Mouse (Mus musculus) intestine, embryonic 16.5 days (tissue): Measurements from ENCODE around the gene Smim9. TPM values are rescaled to one million over a fixed set of nuclear protein-coding genes. Genes with fewer than 3 reads are reported as not detected.
"Not testable (repeated sequence)": the region's sequence is repeated elsewhere in the genome, so short reads cannot be mapped to it uniquely, and the experiment has no call there.

Source experiments
- ATAC-seq: fragments of 200-750 bp; cut with Nextera tagmentation; 2 replicates; pipeline ENCODE4 v1.8.0; 2017; ENCODE audit warnings: moderate TSS enrichment, moderate library complexity
- H3K27ac ChIP-seq: fragments of 300-500 bp; sonication (generic); 2 replicates; pipeline ENCODE4 v1.5.1; 2014; ENCODE audit warnings: mild to moderate bottlenecking, low read length
- H3K27me3 ChIP-seq: fragments of 300-500 bp; sonication (generic); replicated peaks from 2 replicates; pipeline ENCODE4 v1.6.1; 2014; ENCODE audit warnings: low read length, control low read depth, mixed read lengths; ENCODE audit not compliant: control insufficient read depth, insufficient read depth
- H3K36me3 ChIP-seq: fragments of 300-500 bp; sonication (generic); 2 replicates; pipeline ENCODE4 v1.6.1; 2014; ENCODE audit warnings: low read length, control low read depth; ENCODE audit not compliant: control insufficient read depth, insufficient read depth
- H3K4me1 ChIP-seq: fragments of 300-500 bp; sonication (generic); 2 replicates; pipeline ENCODE4 v1.6.1; 2014; ENCODE audit warnings: low read length, control low read depth, mixed read lengths; ENCODE audit not compliant: control insufficient read depth, insufficient read depth
- H3K4me2 ChIP-seq: fragments of 300-500 bp; sonication (generic); 2 replicates; pipeline ENCODE4 v1.6.1; 2014; ENCODE audit warnings: low read depth, low read length, control low read depth
- H3K4me3 ChIP-seq: fragments of 300-500 bp; sonication (generic); 2 replicates; pipeline ENCODE4 v1.5.1; 2014; ENCODE audit warnings: mild to moderate bottlenecking, low read length
- H3K9ac ChIP-seq: fragments of 300-500 bp; sonication (generic); 2 replicates; pipeline ENCODE4 v1.6.1; 2014; ENCODE audit warnings: low read depth, low read length
- H3K9me3 ChIP-seq: fragments of 300-500 bp; sonication (generic); 2 replicates; pipeline ENCODE4 v1.6.1; 2016; ENCODE audit warnings: low read length, control low read depth; ENCODE audit not compliant: control insufficient read depth
- WGBS: fragments of 180-500 bp; shearing (Covaris S2); extraction: QIAGEN DNeasy Blood & Tissue Kit; methylation state at CpG from one replicate; pipeline ENCODE4 v1.1.7; 2014; 5-methylcytosine and 5-hydroxymethylcytosine counted together
- polyA plus RNA-seq: library from polyadenylated mRNA; unstranded; fragments of >200 nt; fragmentation: Nextera tagmentation; extraction: Ambion mirVana; gene quantifications from 2 replicates; pipeline ENCODE4 v1.2.1, GENCODE M21; 2015

Smim9 gene
- polyA plus RNA-seq = not detected in 2 replicates

DNA sequence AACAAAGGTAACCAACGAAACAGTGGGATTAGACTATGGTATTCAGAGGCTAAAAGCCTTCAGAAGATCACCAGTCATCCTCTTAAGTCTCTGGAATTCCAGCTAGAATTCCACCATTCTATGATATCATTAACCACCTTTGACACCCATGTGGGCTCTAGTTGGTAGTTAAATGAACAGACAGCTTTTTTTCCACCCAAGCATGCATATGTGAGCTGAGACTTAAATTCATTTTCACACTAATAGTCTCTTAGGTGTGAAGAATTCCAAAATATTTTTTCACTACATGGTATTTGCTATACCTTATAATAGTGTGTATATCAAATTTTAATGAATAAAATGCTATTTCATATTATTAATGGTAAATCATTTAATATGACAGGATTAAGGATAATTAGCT is at the start of gene Smim9:
Gene Smim9, minus strand, starts transcription at position 101 of the 400 bp plus-strand sequence.
- Histone ChIP-seq H3K36me3 (no peaks in the 10 kb centered on the region), H3K4me3 (no peak within 1 kb of the TSS), H3K9me3 (no peaks in the 10 kb centered on the region), H3K27ac (no peak within 1 kb of the TSS), H3K27me3 (no peaks in the 10 kb centered on the region), H3K4me2 (no peak within 1 kb of the TSS), H3K9ac (no peak within 1 kb of the TSS), H3K4me1 (no peaks in the 10 kb centered on the region)
- 48% methylated on average over 1 of the region's 1 CpGs for WGBS
- ATAC-seq = no peak

DNA sequence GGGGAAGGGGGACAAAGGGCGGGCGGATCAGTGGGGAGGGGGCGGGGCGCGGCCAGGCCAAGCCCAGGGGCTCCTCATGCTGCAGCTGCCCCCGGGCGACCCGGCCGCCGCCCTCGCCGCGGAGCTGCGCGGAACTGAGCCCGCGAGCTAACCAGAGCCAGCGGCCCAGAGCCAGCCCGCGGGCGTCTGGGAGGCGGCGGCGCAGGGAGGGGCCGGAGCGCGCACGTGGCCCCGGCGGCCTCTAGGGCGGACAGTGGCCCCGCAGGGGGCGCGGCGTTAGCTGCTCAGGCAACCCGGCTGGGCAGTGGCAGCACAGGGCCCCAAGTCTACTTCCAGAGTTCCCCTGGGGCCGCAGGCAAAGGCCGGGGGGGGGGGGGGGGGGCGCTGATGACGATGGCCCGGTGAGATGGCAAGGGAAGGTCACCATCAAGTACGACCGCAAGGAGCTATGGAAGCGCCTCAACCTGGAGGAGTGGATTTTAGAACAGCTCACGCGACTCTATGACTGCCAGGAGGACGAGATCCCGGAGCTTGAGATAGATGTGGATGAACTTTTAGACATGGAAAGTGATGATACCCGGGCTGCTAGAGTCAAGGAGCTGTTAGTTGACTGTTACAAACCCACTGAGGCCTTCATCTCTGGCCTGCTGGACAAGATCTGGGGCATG is 7.9 kb downstream of the Smim9 start:
- WGBS = 30% methylated on average over 19 of the region's 49 CpGs
- Histone ChIP-seq H3K4me3 (peak overlapping the region; percentile 43), H3K27me3 (no peaks in the 10 kb centered on the region), H3K9me3 (no peaks in the 10 kb centered on the region), H3K36me3 (no peaks in the 10 kb centered on the region), H3K9ac (peak overlapping the region; percentile 60), H3K4me1 (no peaks in the 10 kb centered on the region), H3K27ac (no peak overlapping the region), H3K4me2 (peak overlapping the region; percentile 58)
- peak; percentile 95 for ATAC-seq

DNA sequence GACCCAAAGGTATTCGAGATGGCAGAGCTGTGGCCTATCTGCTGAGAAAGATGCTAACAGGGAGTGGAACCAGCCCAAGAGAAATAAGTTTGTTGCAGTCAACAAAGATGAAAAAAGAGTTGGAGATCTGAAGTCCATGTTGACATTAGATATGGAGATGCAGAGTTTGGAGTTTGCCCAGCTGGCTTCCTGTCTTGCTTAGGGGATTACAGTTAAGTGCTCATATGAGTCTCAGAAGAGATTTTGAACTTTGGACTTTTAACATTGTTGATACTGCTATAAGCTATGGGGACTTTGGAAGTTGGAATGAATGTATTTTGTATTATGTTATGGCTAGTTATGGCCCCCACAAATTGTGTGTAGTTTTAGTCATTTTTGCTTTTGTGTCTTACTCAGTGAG is 11.3 kb downstream of the Smim9 start:
- no peak overlapping the region for H3K9ac ChIP-seq
- no peak overlapping the region for H3K27ac ChIP-seq
- H3K36me3 ChIP-seq = no peaks in the 10 kb centered on the region
- no peak overlapping the region for H3K4me2 ChIP-seq
- no peaks in the 10 kb centered on the region for H3K9me3 ChIP-seq
- no peaks in the 10 kb centered on the region for H3K4me1 ChIP-seq
- no peak overlapping the region for H3K4me3 ChIP-seq
- WGBS = 57% methylated on average over 1 of the region's 1 CpGs
- ATAC-seq = peak; percentile 58
- H3K27me3 ChIP-seq = no peaks in the 10 kb centered on the region

DNA sequence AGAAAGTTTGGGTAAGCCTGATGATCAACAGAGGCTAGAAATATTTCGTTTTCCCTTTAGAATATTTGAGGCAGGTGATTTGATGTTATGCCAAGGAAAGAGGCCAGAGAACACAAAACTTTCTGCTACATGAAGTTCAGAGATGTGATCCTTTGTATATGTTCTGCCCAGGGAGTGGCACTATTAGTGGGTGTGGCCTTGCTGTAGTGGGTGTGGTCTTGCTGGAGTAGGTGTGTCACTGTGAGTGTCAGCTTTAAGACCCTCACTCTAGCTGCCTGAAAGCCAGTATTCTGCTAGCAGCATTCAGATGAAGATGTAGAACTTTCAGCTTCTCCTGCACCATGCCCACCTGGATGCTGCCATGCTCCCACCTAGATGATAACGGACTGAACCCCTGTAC is 13.3 kb downstream of the Smim9 start:
- H3K27me3 ChIP-seq = no peaks in the 10 kb centered on the region
- H3K27ac ChIP-seq = no peak overlapping the region
- no peak for ATAC-seq
- 82% methylated on average over 2 of the region's 2 CpGs for WGBS
- H3K9me3 ChIP-seq = no peaks in the 10 kb centered on the region
- H3K9ac ChIP-seq = no peak overlapping the region
- H3K4me2 ChIP-seq = no peak overlapping the region
- H3K4me3 ChIP-seq = no peak overlapping the region
- H3K4me1 ChIP-seq = no peaks in the 10 kb centered on the region
- no peaks in the 10 kb centered on the region for H3K36me3 ChIP-seq

DNA sequence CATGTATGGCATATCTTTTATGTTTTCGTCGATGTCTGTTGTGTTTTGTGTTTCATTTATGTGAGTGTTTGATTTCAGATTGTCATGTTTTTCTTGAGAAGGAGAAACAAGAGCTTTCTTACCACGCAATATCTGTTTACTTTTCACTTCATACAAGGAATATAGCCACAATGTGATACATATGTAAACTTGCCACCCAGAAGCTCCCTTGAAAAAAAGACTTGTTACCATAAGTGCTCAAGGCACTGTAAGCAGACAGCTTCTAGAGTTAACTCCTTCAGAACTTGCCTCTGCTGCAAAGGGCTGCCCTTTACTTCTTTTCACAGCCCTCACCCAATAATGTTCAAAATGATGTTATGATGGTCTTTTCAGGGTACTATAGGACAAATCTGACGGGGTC is 15.2 kb downstream of the Smim9 start:
- no peaks in the 10 kb centered on the region for H3K9me3 ChIP-seq
- WGBS = 74% methylated on average over 4 of the region's 4 CpGs
- H3K4me2 ChIP-seq = no peak overlapping the region
- H3K27me3 ChIP-seq = no peaks in the 10 kb centered on the region
- no peak overlapping the region for H3K9ac ChIP-seq
- no peaks in the 10 kb centered on the region for H3K4me1 ChIP-seq
- no peaks in the 10 kb centered on the region for H3K36me3 ChIP-seq
- no peak overlapping the region; the same call in 1 of the 2 replicates for H3K27ac ChIP-seq
- ATAC-seq = no peak; the same call in 1 of the 2 replicates
- H3K4me3 ChIP-seq = no peak overlapping the region

DNA sequence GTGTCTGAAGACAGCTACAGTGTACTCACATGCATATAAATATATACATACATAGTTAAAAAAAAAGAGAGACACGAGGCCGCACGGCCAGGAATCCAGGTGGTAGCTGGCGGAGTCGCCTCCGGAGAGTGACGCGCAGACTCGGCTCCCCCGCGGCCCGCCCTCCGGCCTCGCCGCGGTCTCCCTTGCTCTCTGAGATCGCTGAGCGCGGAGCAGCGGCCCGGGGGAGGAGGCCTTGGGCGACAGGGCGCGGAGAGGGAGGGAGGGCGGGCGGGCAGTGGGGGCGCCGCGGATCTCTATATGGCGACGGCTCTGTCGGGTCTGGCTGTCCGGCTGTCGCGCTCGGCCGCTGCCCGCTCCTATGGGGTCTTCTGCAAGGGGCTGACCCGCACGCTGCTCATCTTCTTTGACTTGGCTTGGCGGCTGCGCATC is 20.4 kb downstream of the Smim9 start:
- ATAC-seq = peak; percentile 69
- Histone ChIP-seq H3K9ac (peak overlapping the region; percentile 49), H3K4me2 (peak overlapping the region; percentile 55), H3K4me3 (peak overlapping the region; percentile 29)
- H3K36me3 ChIP-seq, H3K4me1 ChIP-seq, H3K9me3 ChIP-seq, H3K27me3 ChIP-seq, H3K27ac ChIP-seq: not testable (repeated sequence)
- WGBS = 22% methylated on average over 22 of the region's 42 CpGs

DNA sequence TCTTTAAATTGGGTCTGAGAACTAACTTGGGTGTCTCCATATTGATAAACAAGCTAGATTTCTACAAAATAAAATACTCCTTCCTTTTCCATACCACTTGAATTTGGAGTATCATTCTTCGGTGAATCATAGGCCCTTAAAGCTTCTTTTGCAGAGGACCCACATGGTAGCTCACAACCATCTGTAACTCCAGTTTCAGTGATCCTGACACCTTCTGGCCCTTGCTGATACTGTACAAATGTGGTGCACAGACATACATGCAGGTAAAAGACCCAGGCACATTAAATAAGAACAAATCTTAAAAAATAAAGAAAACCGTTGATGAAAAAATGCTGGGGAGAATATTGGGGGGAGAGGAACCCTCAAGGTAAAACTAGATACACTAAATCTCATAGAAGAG is 25.4 kb downstream of the Smim9 start:
- Histone ChIP-seq H3K4me3 (no peak overlapping the region), H3K4me2 (no peak overlapping the region), H3K9ac (no peak overlapping the region), H3K4me1 (no peaks in the 10 kb centered on the region), H3K27ac (no peak overlapping the region), H3K9me3 (no peaks in the 10 kb centered on the region), H3K27me3 (no peaks in the 10 kb centered on the region), H3K36me3 (no peaks in the 10 kb centered on the region)
- no peak for ATAC-seq
- 89% methylated on average over 2 of the region's 2 CpGs for WGBS

DNA sequence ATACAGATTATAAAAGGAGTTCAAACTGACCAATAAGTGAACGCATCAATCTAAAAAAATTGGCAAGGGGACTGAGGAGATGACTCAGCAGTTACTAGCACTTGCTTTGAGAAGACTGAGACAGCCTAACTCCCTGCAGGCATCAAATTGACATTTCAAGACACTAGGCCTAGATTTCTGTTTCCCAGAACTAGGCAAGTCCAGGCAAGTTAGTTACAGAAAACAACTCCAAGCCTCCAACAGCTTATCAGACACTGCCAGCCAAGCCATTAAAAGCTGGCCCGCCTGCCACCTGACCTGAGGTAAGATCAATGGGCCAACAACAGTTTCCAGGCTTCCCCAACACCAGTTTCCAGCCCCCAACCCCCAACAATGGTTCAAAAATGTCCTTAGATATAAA is 25.8 kb downstream of the Smim9 start:
- H3K4me2 ChIP-seq = no peak overlapping the region
- no peak overlapping the region for H3K4me3 ChIP-seq
- H3K9ac ChIP-seq = no peak overlapping the region
- H3K9me3 ChIP-seq = no peaks in the 10 kb centered on the region
- H3K36me3 ChIP-seq = no peaks in the 10 kb centered on the region
- no peaks in the 10 kb centered on the region for H3K4me1 ChIP-seq
- H3K27ac ChIP-seq = no peak overlapping the region
- WGBS = 78% methylated on average over 2 of the region's 2 CpGs
- no peaks in the 10 kb centered on the region for H3K27me3 ChIP-seq
- no peak for ATAC-seq

DNA sequence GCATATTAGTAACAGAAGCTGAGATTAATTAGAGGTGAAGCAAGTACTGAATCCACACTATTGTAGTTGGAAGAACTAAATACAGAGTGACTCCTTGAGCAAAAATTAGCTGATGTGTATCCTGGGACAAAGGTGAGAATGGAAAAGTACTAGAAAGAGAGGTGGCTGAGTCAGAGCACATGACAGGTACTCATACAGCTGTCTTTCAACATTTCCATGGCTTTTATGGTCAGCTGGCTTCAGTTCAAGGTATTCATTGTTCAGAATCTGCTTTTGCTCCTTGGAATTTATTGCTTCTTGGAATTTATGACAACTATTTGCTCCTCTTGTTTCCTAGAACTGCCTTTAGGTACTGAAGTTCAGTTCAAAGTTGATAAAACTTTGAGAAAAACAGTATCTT is 26.6 kb downstream of the Smim9 start:
- no peaks in the 10 kb centered on the region for H3K36me3 ChIP-seq
- H3K4me3 ChIP-seq = no peak overlapping the region
- H3K4me1 ChIP-seq = no peaks in the 10 kb centered on the region
- peak overlapping the region; percentile 41 for H3K27ac ChIP-seq
- ATAC-seq = peak; percentile 89
- H3K4me2 ChIP-seq = no peak overlapping the region
- H3K27me3 ChIP-seq = no peaks in the 10 kb centered on the region
- no peaks in the 10 kb centered on the region for H3K9me3 ChIP-seq
- no peak overlapping the region for H3K9ac ChIP-seq
